Mouse (Mus musculus) MEL (cell line): ENCODE results near the gene Cd59a. TPM values are rescaled to one million over a fixed set of nuclear protein-coding genes. Genes with fewer than 3 reads are reported as not detected.

Experiments
- DNase-seq: peaks from one replicate; pipeline ENCODE4 v3.0.0; 2011; ENCODE audit warnings: low read depth, low spot score
- H3K27ac ChIP-seq: 2 replicates; pipeline ENCODE4 v1.5.1; 2012; ENCODE audit warnings: low read depth, mild to moderate bottlenecking, control low read depth, low read length, moderate library complexity; ENCODE audit not compliant: control insufficient read depth
- H3K27me3 ChIP-seq, 2 experiments: fragments of 150-350 bp in 1 of 2; sonication (generic) in 1 of 2; 2 replicates each; pipeline ENCODE4 v1.6.1; 2012; ENCODE audit warnings: low read length in 2 of 2, mild to moderate bottlenecking in 2 of 2, improper control_type of control experiment in 1 of 2, moderate library complexity in 1 of 2; ENCODE audit not compliant: insufficient read depth in 2 of 2, control insufficient read depth in 1 of 2
- H3K36me3 ChIP-seq, 2 experiments: 2 replicates each; pipeline ENCODE4 v1.6.1; 2012 to 2014; ENCODE audit warnings: low read length in 2 of 2, improper control_type of control experiment in 1 of 2, inconsistent platforms in 1 of 2, mild to moderate bottlenecking in 1 of 2; ENCODE audit not compliant: insufficient read depth in 2 of 2, control insufficient read depth in 1 of 2
- H3K4me1 ChIP-seq, 2 experiments: fragments of 150-350 bp in 1 of 2; sonication (generic) in 1 of 2; 2 replicates each; pipeline ENCODE4 v1.6.1; 2012; ENCODE audit warnings: low read length in 2 of 2, improper control_type of control experiment in 1 of 2, mild to moderate bottlenecking in 1 of 2; ENCODE audit not compliant: insufficient read depth in 2 of 2, control insufficient read depth in 1 of 2
- H3K4me3 ChIP-seq, 2 experiments: fragments of 150-350 bp in 1 of 2; sonication (generic) in 1 of 2; 2 replicates each; pipeline ENCODE4 v1.5.1; 2012; ENCODE audit warnings: low read depth in 2 of 2, low read length in 2 of 2, mild to moderate bottlenecking in 2 of 2, moderate library complexity in 2 of 2, control low read depth in 1 of 2, improper control_type of control experiment in 1 of 2; ENCODE audit not compliant: control insufficient read depth in 1 of 2, insufficient read depth in 1 of 2
- H3K79me2 ChIP-seq: 2 replicates; pipeline ENCODE4 v1.6.1; 2012; ENCODE audit warnings: mild to moderate bottlenecking, low read length, moderate library complexity; ENCODE audit not compliant: control insufficient read depth, poor library complexity, insufficient read depth
- H3K9ac ChIP-seq: 2 replicates; pipeline ENCODE4 v1.6.1; 2012; ENCODE audit warnings: low read depth, mild to moderate bottlenecking, control low read depth, low read length, moderate library complexity; ENCODE audit not compliant: control insufficient read depth, poor library complexity, severe bottlenecking
- H3K9me3 ChIP-seq: fragments of 150-350 bp; sonication (generic); replicated peaks from 2 replicates; pipeline ENCODE4 v1.6.1; 2012; ENCODE audit warnings: mild to moderate bottlenecking, low read length, improper control_type of control experiment, moderate library complexity; ENCODE audit not compliant: insufficient read depth
- CHD1 ChIP-seq: IDR thresholded peaks from 2 replicates; pipeline ENCODE4 v1.6.1; 2012; ENCODE audit warnings: low read depth, mild to moderate bottlenecking, inconsistent platforms, low read length, improper control_type of control experiment
- E2F4 ChIP-seq: IDR thresholded peaks from 2 replicates; pipeline ENCODE4 v1.6.1; 2011; ENCODE audit warnings: low read depth, low read length, improper control_type of control experiment, borderline replicate concordance
- EP300 ChIP-seq, 2 experiments: IDR thresholded peaks; 2 replicates each; pipeline ENCODE4 v1.6.1; 2011; ENCODE audit warnings: improper control_type of control experiment in 2 of 2, low read length in 2 of 2, low read depth in 1 of 2, mild to moderate bottlenecking in 1 of 2
- ETS1 ChIP-seq: IDR thresholded peaks from 2 replicates; pipeline ENCODE4 v1.6.1; 2012; ENCODE audit warnings: low read depth, mild to moderate bottlenecking, inconsistent platforms, low read length, improper control_type of control experiment, moderate library complexity
- GABPA ChIP-seq: IDR thresholded peaks from 2 replicates; pipeline ENCODE4 v1.6.1; 2012; ENCODE audit warnings: low read depth, mild to moderate bottlenecking, inconsistent platforms, low read length, improper control_type of control experiment, moderate library complexity
- GATA1 ChIP-seq: IDR thresholded peaks from 2 replicates; pipeline ENCODE4 v1.6.1; 2011; ENCODE audit warnings: low read depth, low read length, improper control_type of control experiment
- HCFC1 ChIP-seq: IDR thresholded peaks from 2 replicates; pipeline ENCODE4 v1.6.1; 2012; ENCODE audit warnings: low read depth, mild to moderate bottlenecking, inconsistent platforms, low read length, improper control_type of control experiment, moderate library complexity
- JUND ChIP-seq: IDR thresholded peaks from 2 replicates; pipeline ENCODE4 v1.6.1; 2011; ENCODE audit warnings: low read depth, mild to moderate bottlenecking, improper control_type of control experiment, low read length
- MAX ChIP-seq: IDR thresholded peaks from 2 replicates; pipeline ENCODE4 v1.6.1; 2011; ENCODE audit warnings: low read length, improper control_type of control experiment
- MAZ ChIP-seq: IDR thresholded peaks from 2 replicates; pipeline ENCODE4 v1.6.1; 2012; ENCODE audit warnings: low read depth, mild to moderate bottlenecking, inconsistent platforms, low read length, improper control_type of control experiment
- MYC ChIP-seq: IDR thresholded peaks from 2 replicates; pipeline ENCODE4 v1.6.1; 2011; ENCODE audit warnings: low read depth, mild to moderate bottlenecking, low read length, improper control_type of control experiment, moderate library complexity
- NELFE ChIP-seq: IDR thresholded peaks from 2 replicates; pipeline ENCODE4 v1.6.1; 2011; ENCODE audit warnings: low read depth, low read length, improper control_type of control experiment
- NRF1 ChIP-seq: IDR thresholded peaks from 2 replicates; pipeline ENCODE4 v1.6.1; 2014; ENCODE audit warnings: low read depth, mild to moderate bottlenecking, inconsistent platforms, low read length, improper control_type of control experiment, moderate library complexity; ENCODE audit not compliant: poor library complexity, insufficient read depth, severe bottlenecking
- POLR2A ChIP-seq, 2 experiments: IDR thresholded peaks; 2 replicates each; pipeline ENCODE4 v1.6.1; 2011 to 2012; ENCODE audit warnings: low read length in 2 of 2, mild to moderate bottlenecking in 2 of 2, control low read depth in 1 of 2, improper control_type of control experiment in 1 of 2, low read depth in 1 of 2, moderate library complexity in 1 of 2; ENCODE audit not compliant: control insufficient read depth in 1 of 2, insufficient read depth in 1 of 2, poor library complexity in 1 of 2
- POLR2AphosphoS2 ChIP-seq: IDR thresholded peaks from 2 replicates; pipeline ENCODE4 v1.6.1; 2011; ENCODE audit warnings: low read length, improper control_type of control experiment
- POLR2AphosphoS5 ChIP-seq: IDR thresholded peaks from 2 replicates; pipeline ENCODE4 v1.6.1; 2012; ENCODE audit warnings: low read depth, borderline replicate concordance, mild to moderate bottlenecking, inconsistent platforms, low read length, moderate library complexity, mixed read lengths
- RAD21 ChIP-seq: IDR thresholded peaks from 2 replicates; pipeline ENCODE4 v1.6.1; 2011; ENCODE audit warnings: mild to moderate bottlenecking, low read depth, low read length, improper control_type of control experiment
- RCOR1 ChIP-seq: IDR thresholded peaks from 2 replicates; pipeline ENCODE4 v1.6.1; 2012; ENCODE audit warnings: low read depth, mild to moderate bottlenecking, inconsistent platforms, low read length, improper control_type of control experiment
- TAL1 ChIP-seq: IDR thresholded peaks from 2 replicates; pipeline ENCODE4 v1.6.1; 2012; ENCODE audit warnings: mild to moderate bottlenecking, inconsistent platforms, low read length, moderate library complexity, mixed read lengths
- TBP ChIP-seq: IDR thresholded peaks from 2 replicates; pipeline ENCODE4 v1.8.0; 2011; ENCODE audit warnings: low read depth, low read length, improper control_type of control experiment
- TCF12 ChIP-seq: IDR thresholded peaks from 2 replicates; pipeline ENCODE4 v1.6.1; 2014; ENCODE audit warnings: low read depth, mild to moderate bottlenecking, inconsistent platforms, low read length, improper control_type of control experiment, moderate library complexity
- UBTF ChIP-seq: IDR thresholded peaks from 2 replicates; pipeline ENCODE4 v1.6.1; 2012; ENCODE audit warnings: low read depth, mild to moderate bottlenecking, inconsistent platforms, low read length, improper control_type of control experiment, moderate library complexity, borderline replicate concordance; ENCODE audit not compliant: insufficient read depth
- ZKSCAN1 ChIP-seq: IDR thresholded peaks from 2 replicates; pipeline ENCODE4 v1.6.1; 2012; ENCODE audit warnings: low read depth, mild to moderate bottlenecking, inconsistent platforms, low read length, improper control_type of control experiment, moderate library complexity
- polyA plus RNA-seq, 2 experiments: library from polyadenylated mRNA; stranded (reverse) in 1 of 2; unstranded in 1 of 2; fragments of >175 nt in 1 of 2; fragments of >200 nt in 1 of 2; gene quantifications; 2 replicates each; pipeline versions ENCODE4 v1.2.1 to v1.2.4; 2012; ENCODE audit warnings: low replicate concordance in 2 of 2, low read depth in 1 of 2; ENCODE audit not compliant: insufficient read length in 2 of 2, insufficient read depth in 1 of 2, missing spikeins in 1 of 2
- total RNA-seq: library from RNA; depleted of rRNA; stranded (reverse); fragments of 300-350 nt; gene quantifications from 2 replicates; pipeline ENCODE4 v1.2.3, GENCODE M21; 2012

Cd59a gene
- total and polyA plus RNA-seq, 3 experiments: 0.08 to 0.96 TPM; not detected in 1

DNA sequence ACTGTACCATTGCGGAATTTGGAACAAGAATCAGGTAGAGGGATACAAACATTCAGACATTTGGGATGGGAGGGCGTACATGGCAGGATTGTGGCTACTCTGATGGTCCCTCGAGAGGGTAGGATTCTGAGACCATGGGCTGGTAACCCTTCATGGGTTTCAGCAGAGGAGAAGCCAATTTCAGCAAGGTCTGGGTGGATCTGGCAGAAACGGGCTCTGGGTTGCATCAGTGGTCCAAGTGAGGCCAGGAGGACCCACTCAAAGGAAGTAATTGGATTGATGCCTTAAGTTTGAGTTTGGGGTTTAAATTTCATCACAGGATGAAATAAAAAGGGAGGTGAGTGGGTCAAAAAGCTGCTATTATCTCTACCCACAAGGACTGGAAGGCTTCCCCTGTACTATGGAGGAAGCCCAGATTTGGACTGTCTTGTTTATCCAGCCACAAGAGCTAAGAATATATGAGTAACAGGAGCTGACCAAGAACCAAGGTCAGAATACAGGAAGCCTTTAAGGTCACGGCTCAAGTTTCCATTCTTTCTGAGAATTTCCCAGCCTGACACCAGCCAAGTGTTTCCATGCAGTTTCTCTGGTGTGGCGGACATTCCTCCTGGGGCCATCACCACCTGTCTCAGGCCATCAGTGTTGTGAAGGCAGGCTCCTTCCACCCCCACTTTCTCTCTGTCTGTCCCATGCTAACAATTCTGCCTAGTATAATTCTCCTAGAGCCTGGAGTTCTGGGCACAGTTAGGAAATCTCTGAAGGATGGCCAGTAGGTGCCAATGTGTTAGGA lies 55.2 kb downstream of the Cd59a start:
- H3K27ac ChIP-seq: no peak overlapping the region
- no peaks in the 10 kb centered on the region for H3K27me3 ChIP-seq
- no peaks in the 10 kb centered on the region for H3K9me3 ChIP-seq
- no peak overlapping the region for H3K4me3 ChIP-seq
- H3K4me1 ChIP-seq: peaks cover 1 to 2% of the 10 kb centered on the region in 2 experiments; a peak in 2 of 4 replicates
- no peaks in the 10 kb centered on the region for H3K79me2 ChIP-seq
- H3K36me3 ChIP-seq: peaks cover 0 to 3% of the 10 kb centered on the region in 2 experiments; a peak in 2 of 4 replicates
- DNase-seq: no peak
- no peak overlapping the region for H3K9ac ChIP-seq
- TF ChIP-seq EP300 (IDR thresholded peaks at IDR 0.05; ENCODE audit: low read depth in 1 of 2, low read length in 2 of 2) (no peak), CHD1 (no peak), GATA1 (no peak), E2F4 (no peak), TBP (no peak), HCFC1 (no peak)

DNA sequence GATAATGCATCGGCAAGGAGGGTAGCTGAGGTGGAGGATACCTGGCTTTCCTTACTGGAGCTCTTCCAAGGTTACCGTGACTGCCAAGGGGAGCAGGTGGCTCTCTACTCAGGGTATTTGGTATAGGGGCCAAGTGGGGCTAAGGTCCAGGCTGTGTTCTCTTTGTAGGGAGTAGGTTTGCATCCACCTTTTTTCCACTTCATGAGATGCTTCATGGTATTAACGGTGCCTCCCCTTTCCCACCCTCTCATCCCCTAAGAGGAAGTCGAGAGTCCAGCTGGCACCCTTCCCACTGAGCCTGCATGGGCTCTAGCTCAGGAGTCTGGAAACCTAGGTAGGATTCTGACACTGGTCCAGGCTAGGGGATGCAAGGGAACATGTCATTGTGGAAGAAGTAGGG lies 57.7 kb downstream of the Cd59a start:
- Histone ChIP-seq H3K27me3 (no peaks in the 10 kb centered on the region), H3K27ac (no peak overlapping the region), H3K4me3 (no peak overlapping the region), H3K9ac (no peak overlapping the region)
- DNase-seq: no peak
- TF ChIP-seq TBP: no peak
- TF ChIP-seq ZKSCAN1: no peak
- no peak for TF ChIP-seq POLR2A (IDR thresholded peaks at IDR 0.05; ENCODE audit: control insufficient read depth in 1 of 2, insufficient read depth in 1 of 2, low read depth in 1 of 2, low read length in 2 of 2, poor library complexity in 1 of 2)
- TF ChIP-seq MYC: no peak
- TF ChIP-seq UBTF: no peak
- TF ChIP-seq MAX: no peak
- TF ChIP-seq GABPA: no peak
- TF ChIP-seq ETS1: no peak
- TF ChIP-seq TAL1: no peak
- no peak for TF ChIP-seq MAZ
- no peak for TF ChIP-seq POLR2AphosphoS5
- no peak for TF ChIP-seq POLR2AphosphoS2
- no peak for TF ChIP-seq RAD21
- no peak for TF ChIP-seq EP300 (IDR thresholded peaks at IDR 0.05; ENCODE audit: low read depth in 1 of 2, low read length in 2 of 2)
- no peak for TF ChIP-seq TCF12
- TF ChIP-seq JUND: no peak
- no peak for TF ChIP-seq NRF1
- no peak for TF ChIP-seq NELFE
- no peak for TF ChIP-seq RCOR1
- TF ChIP-seq, all 39 proteins: peak for 0
- Histone ChIP-seq H3K36me3 (no peaks in the 10 kb centered on the region), H3K9me3 (no peaks in the 10 kb centered on the region), H3K4me1 (no peaks in the 10 kb centered on the region), H3K79me2 (no peaks in the 10 kb centered on the region)
